Mouse (Mus musculus): ENCODE measurements around the gene Donson.

Gene Donson

GRCm38 (mm10) chr16:91688619-91689334 is at the start of gene Donson:
Donson (minus strand) TSS chr16:91688770.
- peak; percentile 96 for DNase-seq (ENCODE audit: low read depth, low spot score)

- no peak for DNase-seq (ENCODE audit: low read depth, low spot score)
These were observed 47.7 kb upstream of the Donson start for GRCm38 (mm10) chr16:91736046-91736816.

- DNase-seq (ENCODE audit: low read depth, low spot score) = no peak
These were observed 46.2 kb upstream of the Donson start for GRCm38 (mm10) chr16:91734771-91735170.

- DNase-seq (ENCODE audit: low read depth, low spot score) = no peak
These were observed 44.2 kb upstream of the Donson start for GRCm38 (mm10) chr16:91732816-91733215.

GRCm38 (mm10) chr16:91730446-91730845 is 41.9 kb upstream of the Donson start:
- peak; percentile 29 for DNase-seq (ENCODE audit: low read depth, low spot score)

- peak; percentile 37 for DNase-seq (ENCODE audit: low read depth, low spot score)
These were observed 41.4 kb upstream of the Donson start for GRCm38 (mm10) chr16:91729821-91730441.

- DNase-seq (ENCODE audit: low read depth, low spot score) = peak; percentile 99
These were observed 40.5 kb upstream of the Donson start, which contains the start of gene Itsn1 for GRCm38 (mm10) chr16:91729066-91729482. Itsn1 (plus strand) TSS chr16:91729281.

- DNase-seq (ENCODE audit: low read depth, low spot score) = peak; percentile 95
These were observed 39.8 kb upstream of the Donson start, which contains the start of gene Cryzl1 for GRCm38 (mm10) chr16:91728123-91729065. Cryzl1 (minus strand) TSS chr16:91728975.

GRCm38 (mm10) chr16:91727433-91727832 is 38.9 kb upstream of the Donson start:
- no peak for DNase-seq (ENCODE audit: low read depth, low spot score)

- DNase-seq (ENCODE audit: low read depth, low spot score) = peak; percentile 60
These were observed 35.7 kb upstream of the Donson start for GRCm38 (mm10) chr16:91724247-91724646.

GRCm38 (mm10) chr16:91717399-91717798 is 28.8 kb upstream of the Donson start:
- no peak for DNase-seq (ENCODE audit: low read depth, low spot score)

GRCm38 (mm10) chr16:91716927-91717349 is 28.4 kb upstream of the Donson start:
- DNase-seq (ENCODE audit: low read depth, low spot score) = no peak

GRCm38 (mm10) chr16:91710241-91710640 is 21.7 kb upstream of the Donson start:
- DNase-seq (ENCODE audit: low read depth, low spot score) = no peak

- no peak for DNase-seq (ENCODE audit: low read depth, low spot score)
These were observed 16.2 kb upstream of the Donson start for GRCm38 (mm10) chr16:91704603-91705340.

- DNase-seq (ENCODE audit: low read depth, low spot score) = no peak
These were observed 14.2 kb upstream of the Donson start for GRCm38 (mm10) chr16:91702771-91703188.

- DNase-seq (ENCODE audit: low read depth, low spot score) = no peak
These were observed 13.3 kb upstream of the Donson start for GRCm38 (mm10) chr16:91701908-91702307.

- no peak for DNase-seq (ENCODE audit: low read depth, low spot score)
These were observed 10.4 kb upstream of the Donson start for GRCm38 (mm10) chr16:91698995-91699394.

- DNase-seq (ENCODE audit: low read depth, low spot score) = no peak
These were observed 6.7 kb upstream of the Donson start for GRCm38 (mm10) chr16:91695108-91695755.

- DNase-seq (ENCODE audit: low read depth, low spot score) = peak; percentile 72
These were observed 6.0 kb upstream of the Donson start for GRCm38 (mm10) chr16:91694455-91695084.
